Mouse (Mus musculus) bone marrow macrophage, adult 2 months (primary cell): Measurements from ENCODE around the gene Enah.

ENCODE experiments used
- CTCF ChIP-seq: IDR thresholded peaks from 2 replicates; pipeline ENCODE4 v1.5.1; 2012; ENCODE audit warnings: low read depth, mild to moderate bottlenecking, low read length, moderate library complexity
- POLR2A ChIP-seq: IDR thresholded peaks from 2 replicates; pipeline ENCODE4 v1.6.1; 2012; ENCODE audit warnings: mild to moderate bottlenecking, low read depth, low read length, borderline replicate concordance

DNA sequence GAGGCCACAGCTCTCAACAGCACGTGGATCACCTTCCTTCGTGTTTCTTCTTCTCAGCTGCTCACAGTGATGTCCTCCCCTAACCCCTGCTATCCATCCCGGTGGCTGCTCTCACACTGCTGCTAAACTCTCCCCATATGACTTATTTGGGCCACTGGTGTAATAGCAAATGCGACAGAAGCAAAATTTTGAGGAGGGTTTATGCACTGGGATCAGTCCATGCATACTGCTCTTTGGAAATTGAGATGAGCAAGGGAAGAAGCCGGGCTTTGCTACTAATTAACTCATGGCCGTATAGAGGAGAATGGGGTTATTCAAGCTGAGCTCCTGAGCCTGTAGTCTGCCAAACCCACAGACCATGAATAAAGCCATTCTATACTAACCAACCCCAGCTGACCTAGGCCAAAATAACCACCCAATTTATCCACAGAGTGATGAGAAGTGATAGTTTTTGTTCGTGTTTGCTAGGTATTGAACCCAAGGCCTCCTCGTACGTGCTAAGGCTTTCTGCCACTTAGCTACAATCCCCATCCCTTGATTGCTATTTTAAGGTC lies 7.7 kb upstream of the Enah start:
- no peak for TF ChIP-seq CTCF
- TF ChIP-seq POLR2A = no peak
